Comparison of ENCODE assay signal across 20 mouse cellular contexts in the genomic region with DNA sequence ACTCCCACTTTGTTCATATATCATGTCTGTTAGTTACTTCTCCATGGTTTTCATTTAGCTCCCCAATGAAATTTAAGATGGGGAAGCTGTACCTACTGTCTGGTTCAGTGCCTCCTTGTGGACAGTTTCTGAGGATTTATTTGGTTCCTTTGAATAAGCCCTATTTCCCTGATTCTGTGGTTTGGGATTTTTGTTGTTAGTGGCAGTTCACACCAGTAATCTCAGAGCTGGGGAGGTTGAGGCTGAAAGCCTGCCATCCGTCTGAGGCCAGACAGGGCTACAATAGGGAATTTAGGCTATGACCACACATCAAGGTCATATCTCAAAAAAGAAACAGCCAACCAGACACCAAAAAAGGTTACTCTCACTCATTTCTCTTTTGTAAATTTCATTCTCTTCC. TPM values are rescaled to one million over a fixed set of nuclear protein-coding genes. Genes with fewer than 3 reads are reported as not detected.
DNase-seq lines count a peak whose midpoint lies in the region; ATAC-seq and TF ChIP-seq lines count a peak whose summit lies in the region.
"Had no signal": no experiment of that assay in that cellular context is flagged by ENCODE, and none has a peak within 500 bp of the region (broad histone marks: within the 10 kb centered on the region; RNA-seq: fewer than 3 reads in every experiment).

No protein-coding gene starts in this region.

- H3K4me3 ChIP-seq in hindbrain, postnatal 0 days (ENCODE audit: low read length): no peak overlapping the region
- H3K4me3 ChIP-seq in hindbrain, embryonic 12.5 days: no peak overlapping the region
- H3K4me3 ChIP-seq in liver, embryonic 12.5 days: no peak overlapping the region
- H3K4me3 ChIP-seq in midbrain, postnatal 0 days (ENCODE audit: low read depth, low read length): no peak overlapping the region
- no peak overlapping the region for H3K4me3 ChIP-seq in midbrain, embryonic 13.5 days (replicated peaks)
- H3K4me3 ChIP-seq in stomach, postnatal 0 days (ENCODE audit: low read depth, low read length): no peak overlapping the region
- H3K4me3 ChIP-seq: forebrain, embryonic 13.5 days; heart, embryonic 10.5 days; hindbrain, embryonic 10.5 days; hindbrain, embryonic 15.5 days had no signal

- no peak overlapping the region for H3K4me2 ChIP-seq in hindbrain, postnatal 0 days (ENCODE audit: low read depth, low read length)
- H3K4me2 ChIP-seq in hindbrain, embryonic 12.5 days (replicated peaks): no peak overlapping the region
- H3K4me2 ChIP-seq in liver, embryonic 12.5 days: no peak overlapping the region
- no peak overlapping the region for H3K4me2 ChIP-seq in midbrain, postnatal 0 days (ENCODE audit: low read depth, low read length, poor library complexity, severe bottlenecking)
- no peak overlapping the region for H3K4me2 ChIP-seq in midbrain, embryonic 13.5 days (replicated peaks)
- no peak overlapping the region for H3K4me2 ChIP-seq in stomach, postnatal 0 days (replicated peaks; ENCODE audit: low read depth)
- H3K4me2 ChIP-seq: forebrain, embryonic 13.5 days; hindbrain, embryonic 15.5 days had no signal

- H3K9me3 ChIP-seq in hindbrain, postnatal 0 days (ENCODE audit: low read length): no peaks in the 10 kb centered on the region
- H3K9me3 ChIP-seq in hindbrain, embryonic 12.5 days (replicated peaks): no peaks in the 10 kb centered on the region
- no peaks in the 10 kb centered on the region for H3K9me3 ChIP-seq in liver, embryonic 12.5 days (replicated peaks)
- no peaks in the 10 kb centered on the region for H3K9me3 ChIP-seq in midbrain, postnatal 0 days (ENCODE audit: low read length)
- H3K9me3 ChIP-seq in midbrain, embryonic 13.5 days: no peaks in the 10 kb centered on the region
- no peaks in the 10 kb centered on the region for H3K9me3 ChIP-seq in stomach, postnatal 0 days (ENCODE audit: control insufficient read depth, low read length)
- H3K9me3 ChIP-seq: forebrain, embryonic 13.5 days; heart, embryonic 10.5 days; hindbrain, embryonic 10.5 days; hindbrain, embryonic 15.5 days had no signal

- 81% methylated on average over 1 of the region's 1 CpGs for WGBS in hindbrain, postnatal 0 days
- WGBS in hindbrain, embryonic 12.5 days: 71% methylated on average over 1 of the region's 1 CpGs
- WGBS in liver, embryonic 12.5 days (ENCODE audit: insufficient replicate concordance): 50% methylated on average over 1 of the region's 1 CpGs
- WGBS in midbrain, postnatal 0 days: 65% methylated on average over 1 of the region's 1 CpGs
- WGBS in midbrain, embryonic 13.5 days: 94% methylated on average over 1 of the region's 1 CpGs
- 78% methylated on average over 1 of the region's 1 CpGs for WGBS in stomach, postnatal 0 days

- peak; percentile 13; the same call in 1 of the 2 replicates for TF ChIP-seq CTCF in hindbrain, postnatal 0 days (IDR thresholded peaks at IDR 0.05; ENCODE audit: low read depth)
- TF ChIP-seq CTCF in midbrain, postnatal 0 days (IDR thresholded peaks at IDR 0.05): 0 out of 2 replicates have a peak, but pooled peaks have one; percentile 4
- TF ChIP-seq CTCF in stomach, postnatal 0 days (IDR thresholded peaks at IDR 0.05; ENCODE audit: low read depth): peak; percentile 28; the same call in 1 of the 2 replicates

- no peaks in the 10 kb centered on the region for H3K27me3 ChIP-seq in hindbrain, postnatal 0 days (ENCODE audit: insufficient read depth, low read length)
- H3K27me3 ChIP-seq in hindbrain, embryonic 12.5 days: no peaks in the 10 kb centered on the region
- no peaks in the 10 kb centered on the region for H3K27me3 ChIP-seq in liver, embryonic 12.5 days (replicated peaks)
- no peaks in the 10 kb centered on the region for H3K27me3 ChIP-seq in midbrain, postnatal 0 days (ENCODE audit: insufficient read depth, low read length)
- no peaks in the 10 kb centered on the region for H3K27me3 ChIP-seq in midbrain, embryonic 13.5 days
- H3K27me3 ChIP-seq in stomach, postnatal 0 days (ENCODE audit: control insufficient read depth, insufficient read depth, low read length): no peaks in the 10 kb centered on the region
- H3K27me3 ChIP-seq: forebrain, embryonic 13.5 days; hindbrain, embryonic 15.5 days had no signal

- no peak overlapping the region for H3K27ac ChIP-seq in hindbrain, postnatal 0 days
- H3K27ac ChIP-seq in hindbrain, embryonic 12.5 days: no peak overlapping the region
- H3K27ac ChIP-seq in liver, embryonic 12.5 days: peak overlapping the region; percentile 11; the same call in 1 of the 2 replicates
- H3K27ac ChIP-seq in midbrain, postnatal 0 days (ENCODE audit: low read depth, low read length): no peak overlapping the region
- H3K27ac ChIP-seq in midbrain, embryonic 13.5 days: no peak overlapping the region
- H3K27ac ChIP-seq in stomach, postnatal 0 days (replicated peaks): no peak overlapping the region
- H3K27ac ChIP-seq: forebrain, embryonic 13.5 days; heart, embryonic 10.5 days; hindbrain, embryonic 10.5 days; hindbrain, embryonic 15.5 days had no signal

- no peak for DNase-seq in hindbrain, postnatal 0 days (ENCODE audit: low spot score)
- no peak for DNase-seq in liver
- DNase-seq in midbrain, postnatal 0 days (ENCODE audit: low spot score): no peak
- no peak for DNase-seq in stomach, postnatal 0 days (ENCODE audit: low spot score)
- DNase-seq in embryo, embryonic 11 days: no peak
- DNase-seq: adrenal gland, adult 8-10 months; adrenal gland, postnatal 36 days; cerebellum, adult 11 months; cerebellum, adult 8-10 months; cerebellum, postnatal 14 days; forebrain, postnatal 0 days; gastrocnemius, postnatal 14 days; heart, postnatal 10 days had no signal

- no peaks in the 10 kb centered on the region for H3K4me1 ChIP-seq in hindbrain, postnatal 0 days (ENCODE audit: insufficient read depth, low read length)
- H3K4me1 ChIP-seq in hindbrain, embryonic 12.5 days: no peaks in the 10 kb centered on the region
- H3K4me1 ChIP-seq in liver, embryonic 12.5 days: peaks cover 88% of the 10 kb centered on the region
- H3K4me1 ChIP-seq in midbrain, postnatal 0 days (ENCODE audit: insufficient read depth, low read length): no peaks in the 10 kb centered on the region
- H3K4me1 ChIP-seq in midbrain, embryonic 13.5 days (replicated peaks): no peaks in the 10 kb centered on the region
- H3K4me1 ChIP-seq in stomach, postnatal 0 days (replicated peaks; ENCODE audit: control insufficient read depth, insufficient read depth): no peaks in the 10 kb centered on the region
- H3K4me1 ChIP-seq: forebrain, embryonic 13.5 days; hindbrain, embryonic 15.5 days had no signal

- no peaks in the 10 kb centered on the region for H3K36me3 ChIP-seq in hindbrain, postnatal 0 days (ENCODE audit: insufficient read depth, low read length)
- 0 out of 2 replicates have a peak, but pooled peaks cover 4% of the 10 kb centered on the region for H3K36me3 ChIP-seq in hindbrain, embryonic 12.5 days
- H3K36me3 ChIP-seq in liver, embryonic 12.5 days: peaks cover 12% of the 10 kb centered on the region
- H3K36me3 ChIP-seq in midbrain, postnatal 0 days (ENCODE audit: insufficient read depth, low read length): no peaks in the 10 kb centered on the region
- no peaks in the 10 kb centered on the region for H3K36me3 ChIP-seq in midbrain, embryonic 13.5 days
- no peaks in the 10 kb centered on the region for H3K36me3 ChIP-seq in stomach, postnatal 0 days (ENCODE audit: control insufficient read depth, insufficient read depth, low read length)
- H3K36me3 ChIP-seq: heart, embryonic 10.5 days; hindbrain, embryonic 15.5 days had no signal

- no peak for ATAC-seq in hindbrain, postnatal 0 days
- no peak for ATAC-seq in hindbrain, embryonic 12.5 days (ENCODE audit: low FRiP score)
- no peak for ATAC-seq in liver, embryonic 12.5 days
- ATAC-seq in midbrain, postnatal 0 days (ENCODE audit: low FRiP score): no peak
- ATAC-seq in midbrain, embryonic 13.5 days: no peak
- ATAC-seq in stomach, postnatal 0 days (ENCODE audit: low FRiP score, low TSS enrichment): no peak
- ATAC-seq: forebrain, embryonic 13.5 days; forebrain, postnatal 0 days had no signal

- no peak overlapping the region for H3K9ac ChIP-seq in hindbrain, postnatal 0 days (replicated peaks; ENCODE audit: low read length)
- H3K9ac ChIP-seq in hindbrain, embryonic 12.5 days: no peak overlapping the region
- no peak overlapping the region for H3K9ac ChIP-seq in liver, embryonic 12.5 days
- H3K9ac ChIP-seq in midbrain, postnatal 0 days (replicated peaks; ENCODE audit: low read length, poor library complexity, severe bottlenecking): no peak overlapping the region
- no peak overlapping the region for H3K9ac ChIP-seq in midbrain, embryonic 13.5 days (replicated peaks)
- H3K9ac ChIP-seq in stomach, postnatal 0 days (ENCODE audit: low read length): no peak overlapping the region
- H3K9ac ChIP-seq: forebrain, embryonic 13.5 days; forebrain, postnatal 0 days; hindbrain, embryonic 15.5 days had no signal

- TF ChIP-seq EP300 in stomach, postnatal 0 days (optimal IDR thresholded peaks at IDR 0.05): no peak

RNA-seq across cellular contexts. Expression of gene Adipor2, which starts 38.9 kb away (rescaled TPM):
- 40.9 and 41.8 TPM in 2 replicates for total RNA-seq in hindbrain, postnatal 0 days (2014; rRNA removed)
- 30.8 and 32.2 TPM in 2 replicates for polyA plus RNA-seq in hindbrain, postnatal 0 days (2015; fragmentation: Nextera tagmentation; extraction: Ambion mirVana)
- 35.0 and 37.0 TPM in 2 replicates for polyA plus RNA-seq in hindbrain, embryonic 12.5 days (2016; fragmentation: Nextera tagmentation; extraction: Ambion mirVana)
- 30.2 TPM in 2 replicates for polyA plus RNA-seq in liver, embryonic 12.5 days (2016; fragmentation: Nextera tagmentation; extraction: Ambion mirVana)
- 39.0 and 42.5 TPM in 2 replicates for total RNA-seq in midbrain, postnatal 0 days (2014; rRNA removed)
- 25.3 and 26.6 TPM in 2 replicates for polyA plus RNA-seq in midbrain, postnatal 0 days (2015; fragmentation: Nextera tagmentation; extraction: Ambion mirVana)
- polyA plus RNA-seq in midbrain, embryonic 13.5 days (2015; fragmentation: Nextera tagmentation; extraction: Ambion mirVana): 38.1 and 39.9 TPM in 2 replicates
- 80.7 and 90.5 TPM in 2 replicates for polyA plus RNA-seq in stomach, postnatal 0 days (2015; fragmentation: Nextera tagmentation; extraction: Ambion mirVana)

RNA-seq across cellular contexts. Expression of gene Lrtm2, which starts 48.1 kb away (rescaled TPM):
- total RNA-seq in hindbrain, postnatal 0 days (2014; rRNA removed): 37.5 and 44.4 TPM in 2 replicates
- polyA plus RNA-seq in hindbrain, postnatal 0 days (2015; fragmentation: Nextera tagmentation; extraction: Ambion mirVana): 15.2 and 16.3 TPM in 2 replicates
- 0.68 and 0.80 TPM in 2 replicates for polyA plus RNA-seq in hindbrain, embryonic 12.5 days (2016; fragmentation: Nextera tagmentation; extraction: Ambion mirVana)
- polyA plus RNA-seq in liver, embryonic 12.5 days (2016; fragmentation: Nextera tagmentation; extraction: Ambion mirVana): not detected in 2 replicates
- 32.2 and 40.4 TPM in 2 replicates for total RNA-seq in midbrain, postnatal 0 days (2014; rRNA removed)
- polyA plus RNA-seq in midbrain, postnatal 0 days (2015; fragmentation: Nextera tagmentation; extraction: Ambion mirVana): 21.1 and 24.3 TPM in 2 replicates
- polyA plus RNA-seq in midbrain, embryonic 13.5 days (2015; fragmentation: Nextera tagmentation; extraction: Ambion mirVana): 3.6 and 3.8 TPM in 2 replicates
- 0.08 TPM in 2 replicates for polyA plus RNA-seq in stomach, postnatal 0 days (2015; fragmentation: Nextera tagmentation; extraction: Ambion mirVana)
- total RNA-seq: heart, postnatal 10 days had no signal
